Mouse (Mus musculus) Muller cell, postnatal 12 days (primary cell): ENCODE results near the gene Sgpp2.

Source experiments
- DNase-seq: peaks from one replicate; pipeline ENCODE4 v3.0.0-alpha.2; 2015; ENCODE audit errors: inconsistent ontology term

The Sgpp2 gene

DNA sequence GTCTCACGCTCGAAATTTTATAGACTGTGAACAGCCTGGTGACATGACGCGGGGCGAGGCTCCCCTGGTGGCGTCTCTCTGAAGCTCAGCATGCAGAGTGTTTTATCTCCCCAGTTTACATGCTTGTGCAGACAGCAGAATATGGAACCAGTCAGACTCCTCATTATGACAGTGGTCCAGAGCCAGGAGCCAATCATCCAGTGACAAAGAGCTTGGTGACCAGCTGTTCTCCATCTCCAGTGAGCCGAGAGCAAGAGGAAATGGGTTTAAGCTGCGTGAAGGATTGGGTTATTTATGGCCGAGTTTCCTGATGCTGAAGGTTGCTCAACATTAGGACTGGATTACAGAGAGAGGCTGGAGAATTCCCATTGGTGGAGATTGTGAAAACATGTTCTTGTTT lies 28.1 kb downstream of the Sgpp2 start:
- peak; percentile 54 for DNase-seq

DNA sequence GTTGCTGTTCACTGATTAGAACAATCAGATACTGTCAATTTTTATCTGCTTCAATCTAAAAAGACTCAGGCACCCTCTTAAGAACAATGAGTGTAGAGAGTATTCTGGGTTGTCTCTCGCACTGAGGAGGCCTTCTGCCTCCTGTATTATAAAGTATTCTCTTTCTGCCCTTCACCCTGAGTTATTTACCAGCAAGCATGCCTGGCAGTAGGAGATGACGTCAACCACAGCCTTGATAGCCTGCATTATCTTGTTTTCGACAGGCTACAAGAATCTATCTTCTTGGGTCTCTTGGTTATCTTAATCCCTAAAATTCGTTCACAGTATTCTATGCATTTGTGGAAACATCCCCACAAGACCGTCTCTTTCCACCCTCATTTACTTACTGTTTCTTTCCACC lies 29.8 kb downstream of the Sgpp2 start:
- DNase-seq = no peak

DNA sequence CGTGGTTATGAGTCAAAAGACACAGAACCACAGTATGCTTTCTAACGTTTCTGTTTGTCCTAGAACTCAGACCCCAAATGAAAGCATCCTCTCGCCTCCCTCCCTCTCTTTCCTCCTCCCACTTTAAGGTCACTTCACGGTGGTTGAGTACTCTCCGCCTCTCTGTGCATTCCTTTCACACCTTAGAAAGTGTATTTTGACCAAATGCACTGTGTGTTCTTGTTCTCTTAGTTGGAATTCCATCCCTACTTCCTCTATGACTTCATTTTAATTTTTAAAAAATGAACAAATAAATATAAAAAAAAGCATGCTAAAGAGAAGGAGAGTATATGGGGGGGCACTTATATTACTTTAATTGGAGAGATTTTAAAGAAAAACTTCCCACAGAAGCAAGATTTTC lies 30.4 kb downstream of the Sgpp2 start:
- DNase-seq = no peak

DNA sequence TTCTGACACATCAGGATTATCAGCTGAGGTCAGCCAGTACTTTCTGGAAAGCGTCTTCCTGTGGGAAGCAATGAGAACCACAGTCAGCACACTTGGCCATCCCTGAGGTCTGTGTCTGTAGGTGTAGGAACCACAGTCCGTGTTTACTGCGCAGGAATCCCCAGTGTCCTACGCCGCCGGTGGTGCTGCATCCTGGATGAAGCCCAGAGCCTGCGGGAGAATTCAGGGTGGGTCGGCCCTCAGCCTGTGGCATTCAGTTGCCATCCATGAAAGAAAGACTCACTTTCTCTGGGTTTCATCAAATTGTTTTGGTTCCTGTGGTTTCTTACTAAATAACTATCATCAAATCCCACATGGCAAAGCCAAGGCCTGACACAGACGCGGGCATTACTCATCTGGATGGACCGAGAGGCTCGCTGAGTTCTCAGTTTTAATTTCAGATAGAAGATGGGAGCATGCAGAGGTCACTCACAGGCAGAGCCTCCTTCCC lies 37.2 kb downstream of the Sgpp2 start:
- DNase-seq = peak; percentile 63

DNA sequence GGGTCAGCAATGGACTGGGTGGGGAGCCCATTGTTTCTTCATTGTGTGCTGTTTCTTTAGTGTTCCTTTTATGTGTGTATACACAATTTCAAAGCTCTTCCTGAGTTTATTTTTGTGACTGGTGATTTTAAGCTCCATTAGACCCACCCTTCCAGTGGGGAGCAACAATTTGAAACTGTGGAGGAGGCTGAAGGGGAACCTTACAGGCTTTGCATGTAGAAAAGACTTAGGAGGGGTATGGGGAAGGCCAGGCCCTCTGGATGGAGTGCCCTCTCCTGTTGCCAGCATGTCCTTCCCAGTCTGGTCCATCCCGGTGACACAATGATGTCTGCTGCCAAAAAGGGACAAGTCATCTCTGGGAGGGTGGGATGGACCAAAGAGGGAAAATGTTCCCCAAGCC lies 39.1 kb downstream of the Sgpp2 start:
- no peak for DNase-seq

DNA sequence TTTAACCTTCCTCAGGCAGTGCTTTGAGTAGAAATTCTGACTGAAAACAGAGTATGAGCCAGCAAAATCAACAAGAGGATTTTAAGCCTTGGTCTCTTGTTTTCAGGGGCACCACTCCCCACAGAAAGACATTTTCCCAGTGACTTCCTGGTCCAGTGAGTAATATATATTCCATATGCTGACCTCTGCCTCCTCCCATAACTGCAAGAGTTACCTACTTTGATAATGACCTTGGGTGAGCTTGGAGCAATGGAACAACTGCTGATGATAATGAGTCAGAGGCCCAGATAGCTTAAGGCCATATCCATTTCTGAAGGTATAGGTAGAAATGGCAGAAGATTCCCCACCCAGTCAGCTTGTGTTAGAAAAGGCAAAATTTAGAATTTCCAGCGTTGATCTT lies 43.1 kb downstream of the Sgpp2 start:
- no peak for DNase-seq

DNA sequence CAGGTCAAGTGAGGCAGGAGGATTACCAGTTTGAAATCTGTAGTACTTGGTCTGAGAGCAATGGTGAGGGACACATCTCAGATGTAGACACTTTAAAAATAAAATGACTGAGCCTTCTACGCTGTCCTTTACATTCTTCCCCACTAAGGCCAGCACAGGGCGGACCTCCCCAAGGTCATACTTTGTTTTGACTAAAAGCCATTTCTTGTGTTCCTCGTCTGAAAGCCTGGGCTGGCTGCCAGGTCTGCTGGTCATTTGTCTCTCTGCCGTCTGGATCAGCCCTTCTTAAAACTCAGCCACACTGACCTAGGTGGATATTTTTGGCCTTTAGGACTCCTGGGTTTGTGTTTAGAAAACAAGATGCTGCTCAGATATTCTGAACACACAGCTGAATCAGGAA lies 45.0 kb downstream of the Sgpp2 start:
- no peak for DNase-seq

DNA sequence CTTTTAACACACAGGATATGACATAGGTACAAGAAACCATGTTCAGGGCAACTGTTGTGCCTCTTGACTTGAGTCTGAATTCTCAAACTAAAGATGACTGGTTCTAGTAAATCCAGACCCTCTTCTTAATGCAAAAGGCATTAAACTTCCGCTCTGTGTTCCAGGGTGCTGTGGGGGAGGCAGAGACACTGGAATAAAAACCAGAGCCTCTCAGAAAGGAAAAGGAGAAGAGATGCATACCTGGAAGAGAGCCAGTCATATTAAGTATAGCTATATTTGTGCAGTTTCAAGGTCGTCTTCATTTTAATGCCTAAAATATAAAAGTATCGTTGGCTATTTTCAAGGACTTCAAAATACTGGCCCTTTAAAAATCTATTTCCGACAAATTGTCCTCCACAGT lies 47.3 kb downstream of the Sgpp2 start:
- DNase-seq = no peak

DNA sequence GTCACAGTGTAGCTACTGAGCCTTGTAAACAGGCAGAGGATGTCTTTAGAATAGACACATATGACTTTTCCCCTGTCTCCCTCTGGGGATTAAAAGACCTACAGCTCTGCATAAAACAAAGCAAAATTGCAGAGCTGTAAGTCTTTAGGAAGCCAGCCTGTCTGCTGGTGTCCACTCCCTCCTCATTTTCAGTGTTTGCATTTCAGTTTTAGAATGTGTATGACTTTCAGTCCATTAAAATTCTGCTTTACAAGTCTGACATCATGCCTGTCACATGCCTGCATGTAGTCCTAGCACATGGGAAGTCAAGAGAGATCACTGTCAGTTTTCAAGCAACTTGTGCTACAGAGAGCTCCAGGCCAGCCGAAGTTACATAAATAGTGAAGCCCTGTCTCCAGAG lies 47.7 kb downstream of the Sgpp2 start:
- no peak for DNase-seq

DNA sequence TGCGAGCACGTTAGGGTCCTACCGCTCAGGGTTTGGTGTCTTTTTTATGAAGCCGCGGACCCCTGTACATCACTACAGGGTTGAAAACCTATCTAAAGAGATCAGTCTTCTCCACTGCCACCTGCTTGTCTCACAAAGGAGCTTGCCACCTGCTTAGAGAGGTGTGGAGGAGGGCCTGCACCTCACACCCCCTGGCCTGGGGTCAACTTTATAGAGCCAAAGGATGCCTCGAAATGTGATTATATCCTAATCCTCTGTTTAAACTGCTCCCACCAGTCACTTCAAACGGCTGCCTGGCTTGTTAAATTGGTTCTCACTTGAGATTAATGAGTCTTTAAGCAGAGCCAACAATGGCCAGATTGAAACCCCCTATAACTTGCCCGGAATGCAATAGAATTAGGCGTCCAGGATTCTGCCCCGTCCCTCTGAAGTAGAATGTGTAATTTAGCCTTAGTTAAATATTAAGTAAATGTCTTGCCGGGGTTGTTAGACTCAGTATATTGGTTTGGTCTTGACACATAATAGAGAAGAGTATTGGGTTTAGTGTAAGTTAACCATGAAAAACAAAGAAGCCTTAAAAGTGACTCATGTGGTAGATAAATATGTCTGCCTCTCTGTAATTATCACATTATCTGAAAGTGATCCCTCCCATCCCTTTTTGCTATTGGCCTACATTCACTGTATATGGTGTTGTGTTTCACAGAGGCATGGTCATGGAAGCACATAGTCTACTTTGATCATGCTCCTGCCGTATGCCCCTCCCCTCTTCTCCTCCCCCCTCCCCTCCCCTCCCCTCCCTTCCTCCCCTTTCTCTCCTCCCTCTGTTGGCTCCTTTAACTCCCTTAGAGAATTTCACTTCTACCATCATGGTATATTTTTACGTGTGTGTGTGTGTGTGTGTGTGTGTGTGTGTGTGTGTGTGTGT lies 54.1 kb downstream of the Sgpp2 start:
- DNase-seq = no peak

DNA sequence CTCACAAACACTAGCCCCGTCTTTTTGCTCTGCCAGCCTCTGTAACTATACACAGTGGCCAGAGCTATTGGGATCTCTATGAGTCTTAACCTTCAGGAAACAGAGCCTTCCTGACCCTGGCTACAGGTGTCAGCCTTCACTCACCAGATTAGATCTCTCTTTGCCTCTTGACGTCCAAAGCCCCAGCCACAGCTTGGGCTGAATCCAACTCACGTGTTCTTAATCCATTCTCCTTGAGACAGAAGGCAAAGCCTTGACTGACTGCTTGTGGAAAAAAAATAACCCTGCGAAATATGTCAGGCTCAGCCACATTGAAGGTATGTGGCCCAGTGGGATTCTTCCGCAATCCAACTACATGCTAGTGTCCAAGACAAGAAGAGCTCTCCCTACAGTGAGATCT lies 57.7 kb downstream of the Sgpp2 start:
- DNase-seq = no peak

DNA sequence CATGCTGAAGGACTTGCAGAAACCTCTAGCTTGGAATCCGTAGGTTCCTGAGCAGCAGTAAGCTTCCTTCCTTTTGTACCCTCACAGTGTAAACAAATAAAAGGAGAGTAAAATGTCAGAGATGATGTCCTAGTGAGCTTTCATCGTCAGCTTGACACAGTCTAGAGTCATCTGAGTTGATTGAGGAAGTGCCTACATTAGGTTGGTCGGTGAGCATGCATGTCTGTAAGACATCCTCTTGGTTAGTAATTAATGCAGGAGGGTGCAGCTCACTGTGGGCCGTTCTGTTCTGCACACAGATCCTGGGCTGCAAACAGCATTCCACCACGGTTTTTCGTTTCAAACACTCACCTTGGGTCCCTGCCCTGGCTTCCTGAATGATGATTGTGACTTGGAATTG lies 60.0 kb downstream of the Sgpp2 start:
- no peak for DNase-seq

DNA sequence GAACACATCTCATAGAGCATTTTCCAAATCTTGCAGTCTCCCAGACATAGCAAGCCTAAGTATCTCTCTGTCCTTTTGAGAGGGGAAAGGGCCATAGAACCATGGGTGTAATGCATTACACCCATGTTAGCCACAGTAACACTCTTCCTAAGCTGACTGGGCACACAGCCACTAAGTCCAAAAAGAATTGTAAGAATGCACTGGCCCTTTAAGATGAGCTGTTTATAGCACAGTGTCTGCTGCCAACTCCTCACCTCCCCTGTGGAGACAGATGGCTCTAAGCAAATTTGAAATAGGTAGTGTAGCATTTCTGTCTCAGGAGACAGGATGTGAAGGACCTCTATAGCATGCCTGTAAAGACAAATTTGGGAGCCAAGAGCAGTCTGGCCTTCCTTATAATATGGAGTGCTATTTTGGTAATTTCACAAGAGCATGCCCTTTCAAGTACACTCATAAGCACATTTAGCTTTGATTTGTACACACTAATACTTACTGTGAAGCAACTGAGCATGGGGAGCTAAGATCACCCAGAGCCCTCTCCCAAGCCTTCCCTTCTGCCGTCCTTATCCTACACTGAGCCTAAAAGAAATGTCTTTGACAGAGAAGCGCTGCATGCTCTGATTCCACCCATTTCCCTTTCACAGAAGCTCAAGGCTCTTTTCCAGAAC lies 61.6 kb downstream of the Sgpp2 start:
- peak; percentile 61 for DNase-seq

DNA sequence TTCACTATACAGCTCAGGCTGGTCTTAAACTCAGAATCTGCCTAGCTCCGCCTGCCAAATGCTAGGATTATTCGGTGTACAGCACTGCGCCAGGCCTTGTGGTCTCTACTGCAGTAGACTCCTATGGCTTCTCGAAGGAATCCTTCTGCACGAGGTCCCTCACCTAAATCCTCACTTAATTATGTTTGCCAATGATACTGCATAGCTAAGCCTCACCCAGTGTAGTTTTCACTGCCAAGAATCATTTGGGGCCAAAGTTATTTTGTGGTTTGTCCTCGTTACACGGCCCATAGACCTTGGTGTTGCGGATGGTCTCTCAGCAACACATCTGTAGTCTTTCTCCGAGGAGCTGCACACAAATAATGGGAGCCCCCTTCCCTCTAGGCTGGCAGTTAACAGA lies 62.2 kb downstream of the Sgpp2 start:
- DNase-seq = peak; percentile 34

DNA sequence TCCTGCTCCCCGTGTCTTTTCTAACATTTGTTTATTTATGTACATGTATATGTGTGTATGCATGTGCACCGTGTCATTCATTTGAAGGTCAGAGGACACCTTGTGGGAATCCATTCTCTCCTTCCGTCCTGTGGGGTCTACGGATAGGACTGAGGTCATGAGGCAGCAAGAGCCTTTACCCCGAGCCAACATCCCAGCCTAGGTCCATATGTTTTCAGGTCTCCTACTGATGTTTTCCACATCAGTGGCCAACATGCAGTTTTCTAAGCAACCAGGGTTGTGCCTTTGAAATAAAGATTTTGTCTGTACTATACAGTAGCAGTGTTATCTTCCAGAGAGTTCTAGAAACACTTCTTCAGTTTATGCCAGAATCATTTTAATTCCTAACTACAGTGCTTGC lies 63.7 kb downstream of the Sgpp2 start:
- no peak for DNase-seq

DNA sequence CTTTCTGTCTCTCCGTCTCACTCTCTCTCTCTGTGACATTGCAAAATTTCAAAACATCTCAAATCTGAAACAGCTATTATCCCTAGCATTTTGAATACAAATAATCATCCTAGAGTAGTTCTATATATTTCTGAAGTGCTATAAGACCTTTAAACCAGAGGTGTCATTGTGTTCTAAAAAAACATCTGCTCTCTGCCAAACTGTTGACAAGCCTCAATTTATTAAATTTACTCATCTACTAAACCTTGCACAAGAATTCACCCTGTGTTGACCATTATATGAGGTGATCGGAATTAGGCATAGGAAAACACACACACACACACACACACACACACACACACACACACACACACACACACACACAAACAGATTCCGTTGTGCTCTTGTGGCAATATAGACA lies 64.9 kb downstream of the Sgpp2 start:
- no peak for DNase-seq

DNA sequence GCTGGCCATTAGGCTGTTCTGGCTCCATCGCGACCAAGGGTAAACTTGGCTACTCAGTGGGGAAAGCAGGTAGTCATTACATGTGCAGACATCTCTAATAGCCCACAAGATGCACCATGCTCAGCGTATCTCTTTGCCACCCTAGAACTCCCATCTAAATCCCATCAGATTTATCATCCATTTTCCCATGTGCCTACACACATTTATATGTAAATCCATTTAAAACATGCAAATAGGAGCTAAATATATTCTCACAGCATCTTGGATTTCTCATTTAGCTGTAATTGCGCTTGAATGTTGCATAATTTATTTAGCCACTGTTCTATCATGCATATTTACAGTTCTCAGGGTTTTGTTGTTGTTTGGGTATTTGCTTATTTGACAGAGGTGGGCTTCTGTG lies 70.8 kb downstream of the Sgpp2 start:
- no peak for DNase-seq

DNA sequence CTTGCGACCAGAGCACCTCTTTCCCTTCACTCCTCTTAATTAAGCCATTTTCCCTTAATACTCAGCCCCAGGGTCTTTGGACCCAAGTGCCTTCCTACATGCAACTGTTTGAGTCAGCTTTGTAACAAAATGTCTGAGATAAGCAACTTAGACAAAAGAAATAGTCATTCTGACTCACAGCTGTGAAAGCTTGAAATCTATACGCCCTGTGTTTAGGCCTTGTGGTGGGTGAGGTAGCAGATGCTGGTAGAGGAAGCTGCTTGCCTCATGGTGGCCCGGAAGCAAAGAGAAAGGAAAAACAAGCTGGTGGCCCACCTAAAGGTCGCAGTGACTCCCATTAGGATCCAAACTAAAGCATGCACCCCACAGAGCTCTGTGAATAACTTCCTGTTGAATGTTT lies 77.7 kb downstream of the Sgpp2 start:
- DNase-seq = peak; percentile 9

DNA sequence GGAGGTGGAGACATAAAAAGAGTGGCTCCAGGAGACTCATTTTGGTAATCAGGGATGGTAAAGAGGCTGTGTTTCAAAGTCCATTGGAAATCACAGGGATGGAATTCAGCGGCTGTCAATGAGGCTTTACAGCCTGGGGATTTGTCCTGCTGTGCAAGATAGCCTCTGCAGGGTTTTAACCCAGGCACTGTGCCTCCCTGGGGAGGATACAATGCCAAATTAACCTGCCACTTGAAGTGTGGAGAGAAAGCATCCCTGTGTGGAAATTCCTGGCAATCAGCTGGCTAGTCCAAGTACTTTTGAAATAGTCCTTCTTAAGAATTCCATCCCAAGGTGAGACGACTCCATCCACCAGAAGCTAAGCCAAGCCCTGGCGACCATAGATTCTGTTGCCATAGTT lies 78.7 kb downstream of the Sgpp2 start:
- no peak for DNase-seq

DNA sequence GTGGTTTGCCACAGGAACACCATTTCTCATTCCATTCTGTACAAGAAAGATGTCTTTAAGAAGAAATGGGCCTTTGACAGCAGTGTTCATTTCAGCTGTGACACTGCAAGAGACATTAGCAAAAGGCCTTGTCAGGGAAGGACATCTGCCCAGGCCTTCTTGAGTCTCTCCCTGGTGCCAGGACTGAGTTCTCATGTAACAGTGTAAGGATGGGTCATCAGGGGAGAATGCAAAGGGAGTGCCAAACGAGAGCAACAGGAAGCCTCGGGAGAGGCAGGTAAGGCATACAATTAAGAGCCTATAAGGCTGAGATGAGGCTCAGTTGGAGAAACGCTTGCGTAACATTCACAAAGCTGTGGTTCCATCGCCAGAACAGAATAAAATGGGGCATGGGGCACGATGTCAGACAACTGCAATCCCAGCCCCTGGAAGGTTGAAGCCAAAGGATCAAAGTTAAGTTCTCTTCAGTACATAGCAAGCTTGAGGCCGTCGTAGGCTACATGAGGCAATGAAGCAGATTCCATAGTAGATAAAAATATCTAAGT lies 85.1 kb downstream of the Sgpp2 start:
- no peak for DNase-seq

DNA sequence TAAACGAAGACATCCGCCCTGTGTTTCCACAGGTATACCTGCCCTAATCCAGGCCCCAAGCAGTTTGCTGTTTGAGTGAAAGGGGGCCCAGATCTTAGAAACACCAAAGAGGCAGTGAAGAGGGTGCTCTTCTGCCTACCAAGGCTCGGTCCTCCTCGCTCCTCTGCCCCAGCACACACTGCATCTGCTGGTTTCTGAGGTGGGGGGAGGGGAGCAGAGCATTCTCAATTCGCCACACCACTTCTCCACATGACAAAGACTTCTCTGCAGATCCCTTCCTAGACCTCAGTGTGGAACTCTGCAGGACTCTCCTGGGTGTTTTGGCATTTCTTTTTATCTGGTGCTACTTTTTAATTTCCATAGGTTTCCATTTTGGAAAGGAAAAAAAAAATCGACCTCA lies 85.6 kb downstream of the Sgpp2 start:
- DNase-seq = no peak

DNA sequence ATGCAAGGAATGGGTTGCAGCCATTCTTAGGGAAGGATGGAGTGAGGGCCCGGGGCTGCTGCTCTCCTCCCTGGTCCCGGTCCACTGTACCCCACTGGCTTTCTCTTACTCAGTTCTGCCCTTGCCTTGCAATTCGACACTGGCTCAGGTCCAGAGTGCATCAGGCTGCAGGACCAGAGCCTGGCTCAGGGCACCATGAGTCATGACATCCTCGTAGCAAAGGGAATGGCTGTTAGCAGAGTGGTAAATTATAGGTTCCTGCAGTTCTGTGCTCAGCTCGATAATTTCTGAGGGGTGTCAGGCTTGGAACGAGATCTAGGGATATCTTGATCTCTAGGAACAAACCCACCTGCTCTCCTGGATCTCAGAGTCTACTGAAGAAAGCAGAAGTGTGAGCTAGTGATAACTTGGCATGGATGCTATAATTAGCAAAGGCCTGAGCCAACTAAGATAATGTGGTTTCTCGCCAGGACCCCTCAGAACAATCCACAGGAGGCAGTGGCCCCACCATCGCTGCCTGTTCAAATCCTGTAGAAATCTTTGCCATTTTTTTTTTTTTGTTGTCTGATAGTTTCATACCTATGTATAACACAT lies 86.3 kb downstream of the Sgpp2 start:
- DNase-seq = peak; percentile 61

DNA sequence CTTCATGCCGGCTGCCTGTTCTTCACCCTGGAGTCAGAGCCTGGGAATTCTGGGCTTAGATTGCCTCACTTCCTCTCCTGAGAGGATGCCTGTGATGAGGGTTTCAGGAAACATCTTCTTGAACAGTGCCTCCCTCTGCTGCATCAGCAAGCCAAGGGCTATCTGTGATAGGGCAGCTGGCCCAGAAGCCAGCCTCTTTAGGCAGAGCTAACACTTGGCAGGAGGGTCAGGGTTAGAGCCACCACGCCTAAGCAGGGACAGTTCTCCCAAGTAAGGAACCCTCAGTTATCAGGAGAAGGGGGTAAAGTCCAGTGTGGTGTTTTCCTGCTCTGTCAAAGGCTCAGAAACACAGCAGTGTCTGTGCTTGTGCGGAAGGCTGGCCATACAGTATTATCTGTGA lies 89.6 kb downstream of the Sgpp2 start:
- no peak for DNase-seq
